Mouse (Mus musculus) liver, postnatal 0 days (tissue): Measurements from ENCODE around the gene Pfkl.

ENCODE experiments used
- CTCF ChIP-seq: sonication (generic); IDR thresholded peaks from 2 replicates; pipeline ENCODE4 v1.5.1; 2016; ENCODE audit warnings: antibody characterized with exemption, low read depth
- EP300 ChIP-seq: IDR thresholded peaks from 2 replicates; pipeline ENCODE4 v1.6.1; 2016; ENCODE audit warnings: antibody characterized with exemption, low read depth, mild to moderate bottlenecking

DNA sequence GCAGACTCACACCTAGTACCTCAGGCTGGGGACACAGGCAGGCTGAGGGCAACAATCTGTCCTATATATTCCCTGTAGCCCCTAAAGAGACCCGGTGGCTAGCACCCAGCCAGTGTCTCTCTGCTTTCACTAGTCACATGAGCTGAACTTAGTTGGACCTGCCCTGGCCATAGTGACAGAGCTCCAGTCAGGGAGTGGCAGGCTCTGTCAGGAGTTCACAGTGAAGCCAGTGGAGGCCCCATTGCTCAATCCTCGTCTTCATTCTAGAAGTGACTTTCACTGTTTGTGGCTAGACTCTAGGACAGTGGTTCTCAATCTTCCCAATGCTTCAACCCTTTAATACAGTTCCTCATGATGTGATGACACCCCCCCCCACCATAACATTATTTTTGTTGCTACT lies 22.1 kb upstream of the Pfkl start:
- TF ChIP-seq CTCF (no peak), EP300 (no peak)
